Mouse (Mus musculus): ENCODE measurements around the gene Alg2.

Alg2 gene

DNA sequence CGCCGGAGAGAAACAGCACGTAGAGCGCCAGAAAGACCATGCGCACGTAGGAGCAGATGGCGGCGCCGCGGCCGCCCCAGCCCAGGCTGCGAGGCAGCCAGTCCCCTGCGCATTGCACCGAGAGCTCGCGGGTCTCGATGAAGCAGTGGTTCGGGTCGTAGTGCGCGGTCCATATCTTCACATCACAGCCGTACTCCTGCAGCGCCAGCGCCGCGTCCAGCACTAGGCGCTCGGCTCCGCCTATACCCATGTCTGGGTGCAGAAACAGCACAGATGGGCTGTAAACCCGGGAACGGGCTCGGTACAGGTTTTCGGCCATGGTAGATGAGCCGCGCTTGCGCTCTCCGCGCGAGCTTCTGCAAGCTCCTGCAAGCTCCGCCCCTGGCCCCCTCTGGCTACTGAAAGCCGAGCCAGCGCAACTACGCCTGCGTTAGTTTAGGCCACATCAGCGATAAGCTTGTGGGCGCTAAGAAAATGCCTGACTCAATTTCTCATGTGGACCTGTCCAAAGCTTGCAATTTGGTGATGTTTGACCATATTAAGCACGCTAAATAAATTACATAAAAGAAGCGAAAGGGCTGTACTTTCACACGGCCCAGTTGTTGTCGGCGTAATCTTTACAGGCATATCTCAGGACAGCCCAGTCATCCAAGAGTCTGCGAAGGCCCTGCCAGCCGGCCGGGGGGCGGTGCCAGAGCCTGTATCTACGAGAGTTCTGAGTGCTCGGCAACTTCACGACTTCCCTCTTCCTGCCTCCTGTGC lies at the start of gene Alg2, which contains the start of gene Sec61b:
TSS of gene Alg2 (minus strand) at position 366 of the 762 bp plus-strand sequence.
TSS of gene Sec61b (plus strand) at position 691 of the 762 bp plus-strand sequence.
- DNase-seq (ENCODE audit: low read depth, low spot score): peak; percentile 98

GRCm38 (mm10) chr4:47521884-47522605 lies 47.9 kb upstream of the Alg2 start:
- peak; percentile 51 for DNase-seq (ENCODE audit: low read depth, low spot score)

DNA sequence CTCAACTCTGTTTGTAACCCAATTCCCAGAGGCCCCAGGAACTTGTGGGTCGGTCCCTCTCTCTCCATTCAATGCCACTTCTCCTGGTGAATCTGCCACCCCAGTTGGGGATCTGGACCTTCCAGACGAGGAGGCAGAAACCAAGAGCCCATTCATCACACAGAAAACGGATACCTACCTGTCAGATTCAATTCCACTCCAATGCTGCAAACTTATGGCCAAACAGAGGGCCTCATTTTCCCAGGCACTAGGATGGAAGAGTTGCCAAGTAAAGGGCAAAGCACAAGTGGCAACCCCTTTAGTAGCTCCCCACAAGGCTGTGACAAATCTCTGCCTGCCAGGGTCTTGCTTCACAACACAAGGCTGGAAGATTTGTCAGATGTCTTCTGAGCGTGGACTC lies 45.9 kb upstream of the Alg2 start:
- no peak for DNase-seq (ENCODE audit: low read depth, low spot score)

DNA sequence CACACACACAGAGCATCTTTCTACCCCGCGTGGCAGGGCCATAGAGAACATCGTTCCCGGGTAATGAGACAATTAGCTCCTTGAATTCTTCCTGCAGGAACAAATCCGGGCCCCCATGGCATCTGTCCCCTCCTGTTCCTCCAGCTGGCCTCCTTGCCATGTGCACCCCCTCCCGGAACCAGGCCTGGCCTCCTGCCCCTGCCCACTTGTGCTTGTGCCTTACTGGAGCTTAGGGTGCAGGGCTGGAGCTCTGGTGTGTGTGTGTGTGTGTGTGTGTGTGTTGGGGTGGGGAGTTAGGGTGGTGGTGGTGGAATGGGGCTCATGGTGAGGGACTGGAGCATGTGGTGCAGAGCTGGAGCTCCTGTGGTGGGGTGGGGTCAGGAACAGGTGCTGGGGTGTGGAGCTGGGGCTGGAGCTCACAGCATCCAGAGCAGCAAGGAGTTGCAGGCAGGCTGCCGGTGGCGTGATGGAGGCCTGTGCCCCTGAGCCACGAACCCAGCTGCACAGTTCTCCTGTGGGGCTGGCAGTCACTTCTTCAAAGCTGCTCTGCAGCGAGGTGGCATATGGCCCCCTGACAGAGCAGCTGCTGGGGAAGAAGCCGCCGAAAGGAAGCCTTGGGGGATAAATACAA lies 44.5 kb upstream of the Alg2 start:
- DNase-seq (ENCODE audit: low read depth, low spot score): no peak

- DNase-seq (ENCODE audit: low read depth, low spot score): peak; percentile 93
Measured at GRCm38 (mm10) chr4:47504841-47505517, 30.8 kb upstream of the Alg2 start.

DNA sequence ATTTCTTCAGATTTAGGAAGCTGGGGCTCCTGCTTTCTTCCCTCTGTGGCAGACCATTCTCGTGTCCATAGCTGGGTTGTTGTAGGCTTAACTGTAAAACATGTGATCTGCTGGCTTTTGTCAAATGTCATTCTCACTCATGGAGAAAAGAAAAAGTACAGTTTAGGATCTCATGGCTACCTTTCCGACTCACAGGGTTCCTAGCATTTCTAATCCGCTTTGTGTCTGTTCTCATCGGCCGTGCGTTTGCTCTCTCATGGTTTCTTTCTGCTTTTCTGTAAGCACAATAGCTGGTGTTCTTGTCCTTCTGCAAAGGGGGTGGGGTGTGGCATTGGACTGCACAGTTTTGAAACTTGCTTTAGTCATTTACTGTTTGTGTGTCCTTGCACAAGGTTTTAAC lies 28.9 kb upstream of the Alg2 start:
- no peak for DNase-seq (ENCODE audit: low read depth, low spot score)

- DNase-seq (ENCODE audit: low read depth, low spot score): peak; percentile 72
Measured at GRCm38 (mm10) chr4:47502546-47502971, 28.4 kb upstream of the Alg2 start.

DNA sequence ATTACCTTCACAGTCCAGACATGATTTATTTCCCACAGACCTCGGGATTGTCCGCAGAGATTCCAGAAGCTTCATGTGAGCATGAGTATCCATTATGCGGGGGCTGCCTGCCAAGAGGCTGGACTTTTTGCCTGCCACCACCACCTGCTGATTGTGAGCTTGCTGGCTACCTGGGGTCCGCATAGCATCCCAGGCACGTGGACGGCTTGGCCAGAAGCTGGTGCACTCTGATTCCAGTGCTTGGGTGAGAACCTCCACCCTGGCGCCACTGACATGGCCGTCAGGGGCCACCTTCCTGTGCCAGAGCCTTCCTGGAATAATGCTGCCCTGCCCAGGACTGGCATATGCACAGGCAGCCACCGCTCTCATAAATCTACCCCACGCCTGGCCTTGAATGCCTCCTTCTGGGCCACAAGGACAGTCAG lies 25.0 kb upstream of the Alg2 start:
- no peak for DNase-seq (ENCODE audit: low read depth, low spot score)

DNA sequence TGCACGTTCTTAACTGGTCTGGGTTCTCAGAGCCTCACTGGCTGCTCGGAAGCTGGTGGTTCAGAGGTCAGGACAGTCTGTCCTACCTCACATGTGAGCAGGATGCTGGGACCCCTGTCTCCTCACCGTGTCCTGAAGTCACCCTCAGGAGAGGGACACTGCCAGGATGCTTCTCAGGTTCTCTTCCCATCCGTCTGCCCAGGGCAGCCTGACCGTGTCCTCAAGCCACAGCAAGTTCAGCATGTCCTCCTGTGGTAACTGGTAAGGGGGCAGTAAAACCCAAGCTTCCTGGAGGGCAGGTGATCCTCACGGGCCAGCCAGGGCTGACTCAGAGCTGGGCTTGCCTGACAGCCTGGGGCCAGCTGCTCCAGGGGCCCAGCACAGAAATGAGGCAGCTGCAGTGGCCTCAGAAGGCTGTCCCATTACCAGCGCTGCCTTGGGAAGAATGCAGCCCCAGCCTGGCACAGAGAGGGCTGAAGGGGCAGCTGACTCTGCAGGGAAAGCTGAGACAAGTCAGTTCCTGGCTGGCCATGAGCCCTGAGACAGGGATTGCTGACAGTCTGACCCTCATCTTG lies 23.8 kb upstream of the Alg2 start:
- DNase-seq (ENCODE audit: low read depth, low spot score): peak; percentile 5

DNA sequence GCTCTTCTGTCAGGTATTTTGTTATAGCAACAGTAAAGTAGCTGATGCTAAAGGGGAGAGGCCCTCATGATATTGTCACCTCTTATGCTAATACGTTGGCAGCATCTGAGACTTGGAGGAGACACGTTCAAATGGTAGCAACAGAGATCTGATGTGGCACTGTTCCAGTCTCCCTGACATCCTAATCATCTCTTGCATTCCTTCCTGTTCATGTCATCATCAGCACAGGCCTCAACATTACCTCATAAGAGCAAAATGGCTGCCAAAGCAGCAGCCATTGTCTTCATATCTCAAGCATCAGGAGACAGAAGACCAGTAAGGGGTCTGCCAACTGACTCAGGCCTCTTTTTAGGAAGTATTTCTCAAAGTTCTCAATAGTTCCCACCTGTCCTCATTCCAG lies 20.6 kb upstream of the Alg2 start:
- DNase-seq (ENCODE audit: low read depth, low spot score): peak; percentile 57

DNA sequence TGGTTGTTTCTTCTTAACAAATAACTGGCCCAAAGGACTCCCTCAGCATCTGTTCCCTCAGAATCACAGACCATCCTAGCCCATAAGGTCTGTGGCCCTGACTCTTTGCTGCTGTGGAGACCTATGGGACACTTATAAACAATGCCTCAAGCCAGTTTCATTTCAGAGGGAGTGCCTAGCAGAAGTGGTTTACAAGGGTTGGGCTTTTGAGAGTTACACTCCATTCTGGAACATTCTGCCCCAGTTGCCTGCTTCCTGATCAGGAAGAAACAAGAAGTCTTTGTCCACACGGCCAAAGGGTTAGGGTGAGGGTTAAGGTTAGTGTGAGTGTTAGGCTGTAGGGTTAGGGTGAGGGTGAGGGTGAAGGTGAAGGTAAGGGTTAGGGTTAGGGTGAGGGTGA lies 20.0 kb upstream of the Alg2 start:
- DNase-seq (ENCODE audit: low read depth, low spot score): peak; percentile 6

DNA sequence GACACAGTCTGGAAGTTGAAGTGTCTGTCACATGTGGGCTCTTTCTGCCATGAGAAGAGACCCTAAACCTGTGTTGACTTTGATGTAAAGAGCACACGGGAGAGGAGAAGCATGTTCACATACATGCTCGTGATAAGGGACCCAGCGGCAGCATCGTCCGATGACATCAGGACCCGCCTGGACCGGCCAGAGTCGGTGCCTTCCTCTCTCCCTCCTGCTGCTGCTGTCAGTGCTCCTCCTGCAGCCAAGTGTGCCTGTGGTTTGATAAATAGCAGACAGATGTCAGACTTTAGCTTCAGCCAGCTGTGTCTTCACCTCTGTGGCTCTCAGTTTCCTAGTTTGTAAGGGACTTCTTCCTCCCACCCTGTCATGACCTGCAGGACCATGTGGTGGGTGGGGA lies 19.3 kb upstream of the Alg2 start:
- DNase-seq (ENCODE audit: low read depth, low spot score): no peak

DNA sequence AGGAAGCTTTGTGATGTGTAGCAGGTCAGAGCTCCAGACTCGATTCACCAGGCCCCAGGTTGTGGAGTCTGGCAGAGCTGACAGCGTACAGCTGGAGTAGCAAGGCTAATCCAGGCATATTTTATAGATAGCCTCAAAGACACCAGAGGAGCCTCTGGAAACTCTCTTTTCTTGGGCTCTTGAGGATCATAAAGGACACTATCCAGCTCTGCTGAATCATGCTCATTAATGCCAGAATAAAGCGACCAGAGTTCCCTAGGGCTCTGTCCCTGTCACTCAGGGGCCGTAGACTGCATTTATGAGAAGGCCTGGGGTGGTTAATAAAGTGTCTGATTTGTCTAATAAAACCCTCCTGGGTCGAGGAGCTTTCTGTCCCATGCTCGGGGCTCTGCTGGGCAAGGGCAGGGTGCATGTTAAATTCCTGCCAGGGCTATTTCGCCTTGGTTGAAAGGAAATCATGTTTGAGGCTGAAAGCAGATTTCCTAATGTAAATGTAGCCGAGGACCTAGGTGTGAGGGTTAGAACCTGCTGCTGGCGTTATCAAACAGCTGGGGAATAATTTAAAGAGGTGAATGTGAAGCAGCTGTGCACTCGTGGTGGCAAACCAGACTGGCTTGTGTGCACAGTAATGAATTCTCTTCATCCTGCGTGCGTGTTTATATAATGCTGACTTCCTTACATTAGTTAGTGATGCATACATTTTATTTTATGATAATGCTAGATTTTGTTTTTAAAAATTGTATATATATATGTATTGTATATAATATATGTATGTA lies 18.4 kb upstream of the Alg2 start:
- no peak for DNase-seq (ENCODE audit: low read depth, low spot score)

DNA sequence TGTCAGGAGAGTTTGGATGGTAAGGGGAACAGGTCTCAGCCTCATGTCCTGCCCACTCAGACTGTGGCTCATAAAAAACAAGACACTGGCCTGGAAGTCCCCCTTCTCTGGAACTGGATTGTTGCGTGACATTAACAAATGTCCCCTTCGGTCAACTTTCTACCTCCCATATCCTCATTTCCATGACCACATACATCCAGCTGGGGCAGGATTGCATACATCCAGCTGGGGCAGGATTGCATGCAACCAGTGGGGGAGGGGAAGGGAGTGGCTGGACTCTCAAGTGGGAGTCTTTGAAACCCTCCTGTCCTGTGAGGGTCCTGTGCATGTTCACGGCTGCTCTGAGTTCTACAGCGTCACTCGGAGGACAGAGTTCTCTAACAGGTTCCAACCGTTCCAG lies 17.1 kb upstream of the Alg2 start:
- no peak for DNase-seq (ENCODE audit: low read depth, low spot score)

GRCm38 (mm10) chr4:47480576-47480975 lies 6.4 kb upstream of the Alg2 start:
- DNase-seq (ENCODE audit: low read depth, low spot score): no peak

DNA sequence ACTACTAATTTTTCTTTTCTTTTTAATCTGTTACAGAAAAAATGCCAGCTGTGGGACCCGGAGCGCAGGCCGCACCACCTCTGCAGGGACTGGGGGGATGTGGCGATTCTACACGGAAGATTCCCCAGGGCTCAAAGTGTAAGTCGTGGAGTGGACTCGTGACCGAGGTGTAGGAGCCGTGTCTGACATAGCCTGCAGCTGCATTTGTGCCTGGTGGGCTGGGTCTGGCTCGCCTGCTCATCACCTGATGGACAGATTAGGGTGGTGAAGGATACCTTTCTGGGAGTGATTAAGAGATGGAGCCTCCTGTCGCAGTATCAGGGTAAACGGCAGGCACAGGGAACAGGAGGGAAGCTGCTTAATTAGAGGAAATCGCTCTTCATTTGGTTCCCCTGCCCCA lies 6.0 kb upstream of the Alg2 start:
- DNase-seq (ENCODE audit: low read depth, low spot score): no peak

- no peak for DNase-seq (ENCODE audit: low read depth, low spot score)
Measured at GRCm38 (mm10) chr4:47477539-47477938, 3.4 kb upstream of the Alg2 start.

- peak; percentile 38 for DNase-seq (ENCODE audit: low read depth, low spot score)
Measured at GRCm38 (mm10) chr4:47474730-47475643, 854 bp upstream of the Alg2 start.

DNA sequence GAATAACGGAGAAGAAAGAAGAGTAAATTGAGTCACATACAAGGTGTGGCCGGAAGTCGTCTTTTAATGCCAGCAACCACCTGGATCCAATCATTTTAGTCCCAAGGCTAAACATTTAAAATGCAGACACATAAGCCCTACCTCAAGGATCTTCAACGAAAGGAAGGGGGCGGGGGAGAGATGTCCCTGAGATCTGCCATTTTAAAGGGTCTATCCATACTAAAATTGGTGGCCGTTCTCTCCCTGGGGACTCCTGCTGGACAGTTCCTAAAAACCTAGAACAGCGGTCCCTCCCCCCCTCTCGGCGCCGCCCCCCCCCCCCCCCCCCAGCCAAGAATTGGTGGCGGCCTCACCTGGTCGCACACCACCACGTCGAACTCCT lies 556 bp downstream of the Alg2 start:
- DNase-seq (ENCODE audit: low read depth, low spot score): peak; percentile 48

DNA sequence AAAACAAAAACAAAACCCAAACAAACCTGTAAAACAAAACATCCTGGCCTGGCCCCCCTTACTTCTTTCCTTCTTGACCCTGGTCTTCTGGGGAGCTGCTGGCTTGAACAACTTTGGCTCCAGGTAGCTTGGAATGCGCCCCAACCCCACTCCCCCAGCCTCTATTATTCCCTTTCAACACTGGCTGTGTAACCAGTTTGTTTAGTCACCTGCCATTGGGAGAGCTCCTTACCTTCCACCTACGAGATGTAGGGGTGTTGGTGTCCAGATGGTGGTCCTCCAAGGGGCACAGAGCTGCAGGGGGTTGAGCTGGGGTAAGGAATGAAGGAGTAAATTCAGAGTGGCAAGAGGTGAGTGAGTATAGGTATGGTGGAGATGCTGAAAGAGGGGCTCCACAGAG lies 6.9 kb downstream of the Alg2 start:
- no peak for DNase-seq (ENCODE audit: low read depth, low spot score)

All from 3T3-L1 (cell line).